Comparison of ENCODE assay signal across 31 mouse cellular contexts in genomic region chr16:5316271-5316670, GRCm38 (mm10).
DNase-seq lines count a peak whose midpoint lies in the region; ATAC-seq and TF ChIP-seq lines count a peak whose summit lies in the region.
"Had no signal": no experiment of that assay in that cellular context is flagged by ENCODE, and none has a peak within 500 bp of the region (broad histone marks: within the 10 kb centered on the region; RNA-seq: fewer than 3 reads in every experiment).

No protein-coding gene starts in this region.

- no peaks in the 10 kb centered on the region for H3K4me1 ChIP-seq in intestine, embryonic 16.5 days (ENCODE audit: control insufficient read depth, insufficient read depth, low read length)
- H3K4me1 ChIP-seq: embryonic facial prominence, embryonic 10.5 days; embryonic facial prominence, embryonic 13.5 days; forebrain, embryonic 13.5 days; heart, embryonic 12.5 days; heart, embryonic 15.5 days; hindbrain, embryonic 10.5 days; hindbrain, embryonic 13.5 days; intestine, embryonic 15.5 days had no signal

- WGBS in intestine, embryonic 16.5 days = 81% methylated on average over 1 of the region's 1 CpGs

- H3K9ac ChIP-seq in intestine, embryonic 16.5 days (ENCODE audit: low read depth, low read length) = no peak overlapping the region
- H3K9ac ChIP-seq: embryonic facial prominence, embryonic 13.5 days; forebrain, embryonic 13.5 days; heart, embryonic 12.5 days; heart, embryonic 15.5 days; hindbrain, embryonic 13.5 days; intestine, embryonic 15.5 days had no signal

- ATAC-seq in intestine, embryonic 16.5 days = no peak
- ATAC-seq: forebrain, embryonic 13.5 days; forebrain, embryonic 16.5 days; hindbrain, embryonic 16.5 days; intestine, embryonic 15.5 days; Patski had no signal

- no peak overlapping the region for H3K4me3 ChIP-seq in intestine, embryonic 16.5 days (ENCODE audit: low read length)
- H3K4me3 ChIP-seq: embryonic facial prominence, embryonic 10.5 days; embryonic facial prominence, embryonic 13.5 days; erythroblast, embryonic 14.5 days; forebrain, embryonic 13.5 days; gastrocnemius, adult 2 months; heart, embryonic 12.5 days; heart, embryonic 15.5 days; hindbrain, embryonic 10.5 days; hindbrain, embryonic 13.5 days; intestine, embryonic 15.5 days had no signal

- no peaks in the 10 kb centered on the region for H3K36me3 ChIP-seq in intestine, embryonic 16.5 days (ENCODE audit: control insufficient read depth, insufficient read depth, low read length)
- H3K36me3 ChIP-seq: embryonic facial prominence, embryonic 10.5 days; embryonic facial prominence, embryonic 13.5 days; G1E; heart, embryonic 12.5 days; heart, embryonic 15.5 days; hindbrain, embryonic 10.5 days; hindbrain, embryonic 13.5 days; intestine, embryonic 15.5 days had no signal

- TF ChIP-seq POLR2A in brain, embryonic 14.5 days (IDR thresholded peaks at IDR 0.05; ENCODE audit: borderline replicate concordance, extremely low read depth, insufficient read depth, insufficient read length, poor library complexity, severe bottlenecking) = no peak

- H3K9me3 ChIP-seq in intestine, embryonic 16.5 days (ENCODE audit: control insufficient read depth, low read length) = no peaks in the 10 kb centered on the region
- H3K9me3 ChIP-seq: embryonic facial prominence, embryonic 10.5 days; embryonic facial prominence, embryonic 13.5 days; forebrain, embryonic 13.5 days; G1E; heart, embryonic 12.5 days; heart, embryonic 15.5 days; hindbrain, embryonic 10.5 days; hindbrain, embryonic 13.5 days; intestine, embryonic 15.5 days had no signal

- peak; percentile 64 for DNase-seq in heart, adult 11 months
- no peak for DNase-seq in heart, adult 18-20 months
- DNase-seq in layer of hippocampus, adult 18-20 months (ENCODE audit: low spot score in 2 of 2) = peak; percentile 9 to 28
- DNase-seq in layer of hippocampus, postnatal 25 days (ENCODE audit: extremely low spot score in 1 of 2, low spot score in 1 of 2) = no peak
- DNase-seq in brain, embryonic 14.5 days (ENCODE audit: low read depth) = peak; percentile 1
- DNase-seq: adrenal gland, postnatal 10 days; adrenal gland, postnatal 36 days; B cell, adult 2 months; cerebellum, adult 11-12 months; cerebellum, adult 8-10 months; cerebellum, postnatal 10 days; cerebellum, postnatal 36 days; embryo, embryonic 11 days; gastrocnemius, adult 2 months; gastrocnemius, postnatal 14 days; heart, postnatal 10 days; heart, postnatal 36 days had no signal

- no peak overlapping the region for H3K4me2 ChIP-seq in intestine, embryonic 16.5 days (ENCODE audit: low read depth, low read length)
- H3K4me2 ChIP-seq: embryonic facial prominence, embryonic 13.5 days; forebrain, embryonic 13.5 days; heart, embryonic 12.5 days; heart, embryonic 15.5 days; hindbrain, embryonic 13.5 days; intestine, embryonic 15.5 days had no signal

- TF ChIP-seq CTCF in brain, embryonic 14.5 days (IDR thresholded peaks at IDR 0.05; ENCODE audit: borderline replicate concordance, extremely low read depth, insufficient read depth, insufficient read length) = no peak

- no peak overlapping the region for H3K27ac ChIP-seq in intestine, embryonic 16.5 days (ENCODE audit: low read length)
- H3K27ac ChIP-seq: embryonic facial prominence, embryonic 10.5 days; embryonic facial prominence, embryonic 13.5 days; forebrain, embryonic 13.5 days; gastrocnemius, adult 2 months; heart, embryonic 15.5 days; hindbrain, embryonic 10.5 days; hindbrain, embryonic 13.5 days; intestine, embryonic 15.5 days had no signal

- no peaks in the 10 kb centered on the region for H3K27me3 ChIP-seq in intestine, embryonic 16.5 days (replicated peaks; ENCODE audit: control insufficient read depth, insufficient read depth, low read length)
- H3K27me3 ChIP-seq: embryonic facial prominence, embryonic 13.5 days; forebrain, embryonic 13.5 days; heart, embryonic 12.5 days; hindbrain, embryonic 13.5 days; intestine, embryonic 15.5 days had no signal

Comparison
In these comparisons a context has a peak if more than half of its experiments do, and no peak if none do; other contexts are left out.
1. DNase-seq: peak in heart, adult 11 months (single experiment), layer of hippocampus, adult 18-20 months (2 of 2) and brain, embryonic 14.5 days (single experiment); none in heart, adult 18-20 months (0 of 2) and layer of hippocampus, postnatal 25 days (0 of 2).